Mouse (Mus musculus) ES-E14 (cell line): ENCODE measurements around the gene Asah2.

Experiments used
- CHD2 ChIP-seq: IDR thresholded peaks from 2 replicates; pipeline ENCODE4 v1.6.1; 2014; ENCODE audit warnings: mild to moderate bottlenecking, low read depth, low read length, inconsistent platforms
- MAFK ChIP-seq: IDR thresholded peaks from 2 replicates; pipeline ENCODE4 v1.6.1; 2014; ENCODE audit warnings: mild to moderate bottlenecking, low read depth, low read length, inconsistent platforms; ENCODE audit not compliant: insufficient read depth
- ZC3H11A ChIP-seq: IDR thresholded peaks from 2 replicates; pipeline ENCODE4 v1.6.1; 2012; ENCODE audit warnings: low read depth, mild to moderate bottlenecking, inconsistent platforms, low read length, borderline replicate concordance
- ZNF384 ChIP-seq: IDR thresholded peaks from 2 replicates; pipeline ENCODE4 v1.6.1; 2012; ENCODE audit warnings: low read depth, low read length, inconsistent platforms

- no peak for TF ChIP-seq ZC3H11A
- no peak for TF ChIP-seq CHD2
- no peak for TF ChIP-seq ZNF384
- TF ChIP-seq MAFK, result no peak
These were observed 20.1 kb downstream of the Asah2 start for GRCm38 (mm10) chr19:32087736-32088470.
